28 mouse cellular contexts compared by ENCODE assay signal in genomic region chr8:111575492-111575891, GRCm38 (mm10). TPM values are rescaled to one million over a fixed set of nuclear protein-coding genes. Genes with fewer than 3 reads are reported as not detected.
DNase-seq lines count a peak whose midpoint lies in the region; ATAC-seq and TF ChIP-seq lines count a peak whose summit lies in the region.
"Had no signal": no experiment of that assay in that cellular context is flagged by ENCODE, and none has a peak within 500 bp of the region (broad histone marks: within the 10 kb centered on the region; RNA-seq: fewer than 3 reads in every experiment).

No protein-coding gene starts in this region.

- no peak for TF ChIP-seq CTCF in thymus, adult 2 months (IDR thresholded peaks at IDR 0.05; ENCODE audit: borderline replicate concordance, control insufficient read depth, extremely low read depth, insufficient read depth, low read length, poor library complexity)

- no peak overlapping the region for H3K4me3 ChIP-seq in midbrain, embryonic 14.5 days (replicated peaks; ENCODE audit: low read depth, low read length)
- H3K4me3 ChIP-seq in midbrain, embryonic 16.5 days (ENCODE audit: low read depth, low read length), result no peak overlapping the region
- no peak overlapping the region for H3K4me3 ChIP-seq in thymus, adult 2 months (ENCODE audit: control insufficient read depth, insufficient read depth, low read length)
- H3K4me3 ChIP-seq: embryonic facial prominence, embryonic 13.5 days; embryonic facial prominence, embryonic 15.5 days; erythroblast, embryonic 14.5 days; forebrain, embryonic 10.5 days; forebrain, embryonic 12.5 days had no signal

- no peaks in the 10 kb centered on the region for H3K27me3 ChIP-seq in midbrain, embryonic 14.5 days (ENCODE audit: control insufficient read depth, insufficient read depth, low read length)
- H3K27me3 ChIP-seq in midbrain, embryonic 16.5 days (ENCODE audit: control insufficient read depth, insufficient read depth, low read depth, low read length), result no peaks in the 10 kb centered on the region
- no peaks in the 10 kb centered on the region for H3K27me3 ChIP-seq in thymus, adult 2 months (ENCODE audit: control insufficient read depth, insufficient read depth, low read length)
- H3K27me3 ChIP-seq: CH12.LX; embryonic facial prominence, embryonic 13.5 days; embryonic facial prominence, embryonic 15.5 days; forebrain, embryonic 12.5 days had no signal

- H3K9ac ChIP-seq in midbrain, embryonic 14.5 days (replicated peaks; ENCODE audit: low read length), result no peak overlapping the region
- H3K9ac ChIP-seq in midbrain, embryonic 16.5 days (ENCODE audit: low read depth, low read length), result no peak overlapping the region
- H3K9ac ChIP-seq: embryonic facial prominence, embryonic 13.5 days; embryonic facial prominence, embryonic 15.5 days; forebrain, embryonic 12.5 days had no signal

- intact Hi-C loops in left cerebral cortex, postnatal 36 days (cut with DNase I), result no loop called here

- ATAC-seq in midbrain, embryonic 14.5 days (ENCODE audit: low FRiP score, low TSS enrichment), result no peak
- ATAC-seq in midbrain, embryonic 16.5 days, result no peak
- ATAC-seq: CD4-positive, CD25-positive, alpha-beta regulatory T cell, adult 4 months; forebrain, embryonic 14.5 days; forebrain, embryonic 16.5 days had no signal

- 96% methylated on average over 4 of the region's 4 CpGs for WGBS in midbrain, embryonic 14.5 days
- 97% methylated on average over 4 of the region's 4 CpGs for WGBS in midbrain, embryonic 16.5 days
- 81% methylated on average over 4 of the region's 4 CpGs for WGBS in thymus, adult 2 months

- H3K27ac ChIP-seq in midbrain, embryonic 14.5 days (replicated peaks; ENCODE audit: low read depth, low read length), result 0 out of 2 replicates have a peak overlapping the region, but pooled peaks have one; percentile 1
- H3K27ac ChIP-seq in midbrain, embryonic 16.5 days (ENCODE audit: low read length), result no peak overlapping the region
- H3K27ac ChIP-seq in thymus, adult 2 months (ENCODE audit: control insufficient read depth, insufficient read depth, low read length), result 0 out of 2 replicates have a peak overlapping the region, but pooled peaks have one; percentile 72
- H3K27ac ChIP-seq: embryonic facial prominence, embryonic 13.5 days; embryonic facial prominence, embryonic 15.5 days; forebrain, embryonic 10.5 days; forebrain, embryonic 12.5 days had no signal

- peaks cover 28% of the 10 kb centered on the region; the same call in 1 of the 2 replicates for H3K4me1 ChIP-seq in midbrain, embryonic 14.5 days (ENCODE audit: control insufficient read depth, insufficient read depth, low read length)
- peaks cover 31% of the 10 kb centered on the region for H3K4me1 ChIP-seq in midbrain, embryonic 16.5 days (ENCODE audit: control insufficient read depth, insufficient read depth, low read length)
- H3K4me1 ChIP-seq in thymus, adult 2 months (replicated peaks; ENCODE audit: control insufficient read depth, insufficient read depth, low read length), result peaks cover 59% of the 10 kb centered on the region

- H3K36me3 ChIP-seq in midbrain, embryonic 14.5 days (ENCODE audit: control insufficient read depth, insufficient read depth, low read length), result no peaks in the 10 kb centered on the region
- H3K36me3 ChIP-seq in midbrain, embryonic 16.5 days (ENCODE audit: control insufficient read depth, insufficient read depth, low read length), result no peaks in the 10 kb centered on the region
- H3K36me3 ChIP-seq in thymus, adult 2 months (ENCODE audit: control insufficient read depth, insufficient read depth, low read length), result peaks cover 14% of the 10 kb centered on the region; the same call in 1 of the 2 replicates

- no peak overlapping the region for H3K4me2 ChIP-seq in midbrain, embryonic 14.5 days (ENCODE audit: low read length)
- H3K4me2 ChIP-seq in midbrain, embryonic 16.5 days (ENCODE audit: low read length), result no peak overlapping the region
- H3K4me2 ChIP-seq: embryonic facial prominence, embryonic 13.5 days; embryonic facial prominence, embryonic 15.5 days; forebrain, embryonic 12.5 days had no signal

- no peak for TF ChIP-seq POLR2A in thymus, adult 2 months (IDR thresholded peaks at IDR 0.05; ENCODE audit: control insufficient read depth, extremely low read depth, insufficient read depth, low read length, poor library complexity)

- no peak for DNase-seq in midbrain, embryonic 14.5 days
- no peak for DNase-seq in thymus, adult 2 months
- DNase-seq in thymus, postnatal 36 days, result no peak
- DNase-seq in MN1 (ENCODE audit: low spot score), result peak; percentile 55
- DNase-seq in layer of hippocampus, adult 9-10 months (ENCODE audit: low spot score), result no peak
- no peak for DNase-seq in left cerebral cortex, postnatal 36 days (ENCODE audit: low spot score in 2 of 2)
- DNase-seq: adrenal gland, adult 2 months; adrenal gland, postnatal 10 days; adrenal gland, postnatal 25 days; cerebellum, adult 11 months; cerebellum, adult 18-20 months; cerebellum, adult 8-10 months; cerebellum, adult 9-11 months; cerebellum, postnatal 14 days; cerebellum, postnatal 36 days; embryo, embryonic 11 days had no signal

- no peaks in the 10 kb centered on the region for H3K9me3 ChIP-seq in midbrain, embryonic 14.5 days (ENCODE audit: control insufficient read depth, low read length)
- no peaks in the 10 kb centered on the region for H3K9me3 ChIP-seq in midbrain, embryonic 16.5 days (replicated peaks; ENCODE audit: control insufficient read depth, low read length, poor library complexity, severe bottlenecking)
- H3K9me3 ChIP-seq: embryonic facial prominence, embryonic 13.5 days; embryonic facial prominence, embryonic 15.5 days; forebrain, embryonic 10.5 days; forebrain, embryonic 12.5 days; G1E had no signal

RNA-seq across cellular contexts. Expression of gene Znrf1, which starts 39.6 kb away (rescaled TPM):
- 99.2 and 108 TPM in 2 replicates for polyA plus RNA-seq in midbrain, embryonic 14.5 days (2014; fragmentation: Nextera tagmentation; extraction: Ambion mirVana)
- polyA plus RNA-seq in midbrain, embryonic 16.5 days (2015; fragmentation: Nextera tagmentation; extraction: Ambion mirVana), result 73.2 and 73.4 TPM in 2 replicates
- polyA plus RNA-seq in thymus, adult 2 months (2012; rRNA removed), result 946 and 968 TPM in 2 replicates
- 100 to 1,000 TPM; 154 to 166 TPM for total RNA-seq in left cerebral cortex, postnatal 36 days (2021)

RNA-seq across cellular contexts. Expression of gene Wdr59, which starts 53.6 kb away (rescaled TPM):
- 5.4 and 5.9 TPM in 2 replicates for polyA plus RNA-seq in midbrain, embryonic 14.5 days (2014; fragmentation: Nextera tagmentation; extraction: Ambion mirVana)
- polyA plus RNA-seq in midbrain, embryonic 16.5 days (2015; fragmentation: Nextera tagmentation; extraction: Ambion mirVana), result 8.0 and 9.1 TPM in 2 replicates
- polyA plus RNA-seq in thymus, adult 2 months (2012; rRNA removed), result 9.0 and 10.1 TPM in 2 replicates
- 10 to 100 TPM; 20.3 to 21.7 TPM for total RNA-seq in left cerebral cortex, postnatal 36 days (2021)

RNA-seq across cellular contexts. Expression of gene Ldhd, which starts 54.7 kb away (rescaled TPM):
- polyA plus RNA-seq in midbrain, embryonic 14.5 days (2014; fragmentation: Nextera tagmentation; extraction: Ambion mirVana), result 0.45 and 0.69 TPM in 2 replicates
- 0.93 and 1.3 TPM in 2 replicates for polyA plus RNA-seq in midbrain, embryonic 16.5 days (2015; fragmentation: Nextera tagmentation; extraction: Ambion mirVana)
- polyA plus RNA-seq in thymus, adult 2 months (2012; rRNA removed), result 10.4 and 10.7 TPM in 2 replicates
- total RNA-seq in left cerebral cortex, postnatal 36 days (2021), result 1 to 10 TPM; 9.7 TPM
- polyA plus RNA-seq: embryonic facial prominence, embryonic 11.5 days; erythroblast, embryonic 14.5 days; forebrain, embryonic 10.5 days; G1E had no signal
